Mouse (Mus musculus): ENCODE data around the gene Tmed9.
"Not testable (repeated sequence)": the region's sequence is repeated elsewhere in the genome, so short reads cannot be mapped to it uniquely, and the experiment has no call there.

DNA sequence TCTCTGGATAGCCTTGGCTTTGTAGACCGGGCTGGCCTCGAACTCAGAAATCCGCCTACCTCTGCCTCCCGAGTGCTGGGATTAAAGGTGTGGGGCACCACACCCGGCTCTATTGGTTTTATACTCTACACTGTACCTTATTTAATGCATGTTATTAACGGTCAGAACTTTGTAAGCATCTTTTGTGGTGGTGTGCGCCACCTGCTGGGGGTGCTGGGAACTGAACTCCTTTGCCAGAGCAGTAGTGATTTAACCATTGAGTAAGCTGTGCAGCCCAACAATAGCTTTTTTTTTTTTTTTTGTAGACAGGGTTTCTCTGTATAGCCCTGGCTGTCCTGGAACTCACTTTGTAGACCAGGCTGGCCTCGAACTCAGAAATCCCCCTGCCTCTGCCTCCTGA lies 66.9 kb downstream of the Tmed9 start:
- peak; percentile 92 for TF ChIP-seq CTCF (IDR thresholded peaks at IDR 0.05; ENCODE audit: control insufficient read depth, insufficient read depth, low read length)
- TF ChIP-seq POLR2A (IDR thresholded peaks at IDR 0.05; ENCODE audit: borderline replicate concordance, control insufficient read depth, low read depth, low read length): not testable (repeated sequence)

All from bone marrow, adult 2 months (tissue).